Mouse (Mus musculus) limb, embryonic 12.5 days (tissue): ENCODE data around the gene Rps13. TPM values are rescaled to one million over a fixed set of nuclear protein-coding genes. Genes with fewer than 3 reads are reported as not detected.
"Not testable (repeated sequence)": the region's sequence is repeated elsewhere in the genome, so short reads cannot be mapped to it uniquely, and the experiment has no call there.

Experiments
- ATAC-seq: fragments of 200-750 bp; cut with Nextera tagmentation; 2 replicates; pipeline ENCODE4 v1.8.0; 2017; ENCODE audit warnings: low read depth, moderate TSS enrichment; ENCODE audit not compliant: insufficient number of reproducible peaks, insufficient read depth, low FRiP score, low TSS enrichment
- H3K27ac ChIP-seq: fragments of 300-500 bp; sonication (generic); 2 replicates; pipeline ENCODE4 v1.5.1; 2016; ENCODE audit warnings: mild to moderate bottlenecking, moderate library complexity
- H3K27me3 ChIP-seq: fragments of 300-500 bp; sonication (generic); 2 replicates; pipeline ENCODE4 v1.6.1; 2016; ENCODE audit warnings: mild to moderate bottlenecking, moderate library complexity
- H3K36me3 ChIP-seq: fragments of 300-500 bp; sonication (generic); 2 replicates; pipeline ENCODE4 v1.6.1; 2016; ENCODE audit warnings: mild to moderate bottlenecking, moderate library complexity
- H3K4me1 ChIP-seq: fragments of 300-500 bp; sonication (generic); replicated peaks from 2 replicates; pipeline ENCODE4 v1.6.1; 2016
- H3K4me2 ChIP-seq: fragments of 300-500 bp; sonication (generic); 2 replicates; pipeline ENCODE4 v1.6.1; 2016; ENCODE audit warnings: mild to moderate bottlenecking, moderate library complexity
- H3K4me3 ChIP-seq: fragments of 300-500 bp; sonication (generic); replicated peaks from 2 replicates; pipeline ENCODE4 v1.5.1; 2016; ENCODE audit warnings: mild to moderate bottlenecking
- H3K9ac ChIP-seq: fragments of 300-500 bp; sonication (generic); replicated peaks from 2 replicates; pipeline ENCODE4 v1.6.1; 2016; ENCODE audit warnings: mild to moderate bottlenecking, moderate library complexity
- H3K9me3 ChIP-seq: fragments of 300-500 bp; sonication (generic); 2 replicates; pipeline ENCODE4 v1.6.1; 2016; ENCODE audit warnings: mild to moderate bottlenecking, moderate library complexity
- WGBS: fragments of 180-500 bp; shearing (Covaris S2); methylation state at CpG from one replicate; pipeline ENCODE4 v1.1.7; 2016; 5-methylcytosine and 5-hydroxymethylcytosine counted together
- polyA plus RNA-seq: library from polyadenylated mRNA; unstranded; fragments of >200 nt; fragmentation: Nextera tagmentation; extraction: Ambion mirVana; gene quantifications from 2 replicates; pipeline ENCODE4 v1.2.1, GENCODE M21; 2016

Rps13 gene
- polyA plus RNA-seq, result 859 and 893 TPM in 2 replicates

DNA sequence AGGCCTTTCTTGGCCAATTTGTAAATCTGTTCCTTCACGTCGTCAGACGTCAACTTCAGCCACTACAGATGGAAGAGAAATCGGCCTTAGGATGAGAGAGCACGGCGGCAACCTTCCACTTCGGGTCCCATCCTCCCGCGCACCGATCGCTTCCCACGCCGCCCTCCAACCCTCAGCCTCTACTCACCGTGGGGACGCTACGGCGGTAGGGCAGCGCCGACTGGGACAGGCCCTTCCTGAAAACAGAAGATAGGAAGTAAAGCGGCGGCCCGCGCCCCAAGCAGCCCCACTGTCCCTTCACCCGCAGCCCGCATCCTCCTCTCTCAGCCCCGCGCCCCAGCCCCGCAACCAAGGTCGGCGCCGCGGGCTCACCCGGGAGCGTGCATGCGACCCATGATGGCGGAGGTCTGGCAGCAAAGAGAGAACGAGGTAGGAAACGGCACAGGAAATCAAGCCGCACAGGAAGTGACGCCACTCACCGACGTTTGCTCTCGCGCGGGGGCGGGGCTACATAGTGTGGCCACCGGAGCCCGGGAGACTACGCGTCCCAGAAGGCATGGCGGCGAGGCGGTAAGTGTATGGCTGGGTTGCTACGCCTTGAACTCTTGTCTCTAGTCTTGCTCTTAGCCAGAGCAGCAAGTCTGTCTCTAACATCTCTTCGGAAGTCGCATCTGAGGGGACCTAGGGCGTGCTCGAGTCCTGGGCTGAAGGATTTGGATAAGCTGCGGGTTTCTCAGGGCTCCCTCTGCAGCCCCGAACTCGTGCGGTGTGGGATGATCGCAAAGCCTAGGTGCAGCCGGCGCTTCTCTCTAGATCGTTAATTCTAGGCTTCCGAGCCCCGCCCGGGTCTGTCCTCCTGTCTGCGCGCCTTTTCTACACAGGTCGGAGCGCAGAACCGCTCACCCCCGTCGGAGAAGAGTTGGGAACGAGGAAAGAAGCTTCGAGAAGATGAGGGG lies at the start of gene Rps13:
TSS of gene Rps13 (minus strand) at position 483 of the 956 bp plus-strand sequence.
- peak within 1 kb of the TSS; percentile 84 for H3K27ac ChIP-seq
- H3K27me3 ChIP-seq, result no peaks in the 10 kb centered on the region
- H3K4me2 ChIP-seq, result peak within 1 kb of the TSS; percentile 62
- H3K36me3 ChIP-seq, result peaks cover 40% of the 10 kb centered on the region
- H3K4me1 ChIP-seq, result peaks cover 8% of the 10 kb centered on the region
- H3K4me3 ChIP-seq, result peak within 1 kb of the TSS; percentile 84
- WGBS, result under 1% methylated on average over 78 of the region's 78 CpGs
- peak within 1 kb of the TSS; percentile 92 for H3K9ac ChIP-seq
- no peaks in the 10 kb centered on the region for H3K9me3 ChIP-seq
- ATAC-seq, result peak; percentile 97

GRCm38 (mm10) chr7:116379181-116379580 lies 45.2 kb upstream of the Rps13 start:
- H3K4me1 ChIP-seq, H3K9ac ChIP-seq, H3K27me3 ChIP-seq, ATAC-seq, H3K4me2 ChIP-seq, H3K4me3 ChIP-seq, H3K9me3 ChIP-seq, H3K27ac ChIP-seq: not testable (repeated sequence)
- WGBS, result 89% methylated on average over 6 of the region's 6 CpGs
- peaks cover 51% of the 10 kb centered on the region for H3K36me3 ChIP-seq

- no peak overlapping the region for H3K27ac ChIP-seq
- H3K9me3 ChIP-seq, result no peaks in the 10 kb centered on the region
- H3K4me1 ChIP-seq, result no peaks in the 10 kb centered on the region
- peaks cover 44% of the 10 kb centered on the region for H3K36me3 ChIP-seq
- no peaks in the 10 kb centered on the region for H3K27me3 ChIP-seq
- H3K9ac ChIP-seq, result no peak overlapping the region
- no peak overlapping the region for H3K4me3 ChIP-seq
- H3K4me2 ChIP-seq, result no peak overlapping the region
- no peak for ATAC-seq
- WGBS, result 87% methylated on average over 1 of the region's 1 CpGs
Observed at GRCm38 (mm10) chr7:116374284-116374683, 40.3 kb upstream of the Rps13 start.

GRCm38 (mm10) chr7:116336226-116336625 lies 2.2 kb upstream of the Rps13 start:
- Histone ChIP-seq H3K27ac (no peak overlapping the region), H3K4me2 (no peak overlapping the region), H3K9ac (no peak overlapping the region), H3K4me3 (no peak overlapping the region), H3K27me3 (no peaks in the 10 kb centered on the region), H3K9me3 (no peaks in the 10 kb centered on the region), H3K36me3 (peaks cover 38% of the 10 kb centered on the region), H3K4me1 (peaks cover 8% of the 10 kb centered on the region)
- ATAC-seq, result no peak
- 76% methylated on average over 1 of the region's 1 CpGs for WGBS

DNA sequence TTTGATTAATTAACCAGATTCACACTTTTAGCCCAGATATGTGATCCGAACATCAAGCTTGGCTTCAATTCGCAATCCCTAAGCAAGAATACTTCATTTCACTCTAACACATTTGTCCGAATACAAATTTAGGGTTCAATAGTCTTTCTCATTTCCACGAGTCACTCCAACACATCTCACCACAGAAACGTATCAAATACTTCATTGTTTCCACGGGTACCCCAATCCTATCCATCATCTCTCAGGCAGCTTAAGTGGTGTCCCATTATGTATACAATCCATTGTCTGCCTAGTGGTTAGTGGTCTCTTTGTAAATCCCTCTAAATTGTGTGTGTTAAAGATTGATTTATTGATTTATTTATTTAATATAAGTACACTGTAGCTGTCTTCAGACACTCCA lies 1.1 kb upstream of the Rps13 start:
- H3K4me3 ChIP-seq, result peak overlapping the region; percentile 84; the same call in 1 of the 2 replicates
- H3K27ac ChIP-seq, result no peak overlapping the region
- peak overlapping the region; percentile 62 for H3K4me2 ChIP-seq
- 82% methylated on average over 6 of the region's 6 CpGs for WGBS
- no peaks in the 10 kb centered on the region for H3K9me3 ChIP-seq
- no peak overlapping the region for H3K9ac ChIP-seq
- peaks cover 8% of the 10 kb centered on the region for H3K4me1 ChIP-seq
- no peak for ATAC-seq
- H3K27me3 ChIP-seq, result no peaks in the 10 kb centered on the region
- peaks cover 41% of the 10 kb centered on the region for H3K36me3 ChIP-seq

DNA sequence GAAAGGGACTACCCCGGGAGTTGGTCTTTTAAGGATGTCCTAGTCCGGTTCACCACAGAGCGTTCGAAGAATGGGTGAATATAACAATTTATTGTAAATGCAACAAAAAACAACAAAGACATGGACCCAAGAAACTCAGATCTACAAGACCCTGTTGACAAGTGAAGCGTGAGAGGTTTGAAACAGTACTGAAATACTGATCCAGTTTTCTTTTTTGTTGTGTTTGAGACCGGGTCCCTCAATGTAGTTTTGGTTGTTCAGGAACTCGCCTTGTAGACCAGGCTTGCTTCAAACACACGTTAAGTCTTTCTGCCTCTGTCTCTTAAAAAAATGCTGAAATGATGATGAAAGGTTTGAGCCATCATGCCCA lies 659 bp upstream of the Rps13 start:
- Histone ChIP-seq H3K4me3 (peak overlapping the region; percentile 84), H3K4me1 (peaks cover 8% of the 10 kb centered on the region), H3K9me3 (no peaks in the 10 kb centered on the region), H3K4me2 (peak overlapping the region; percentile 62), H3K9ac (peak overlapping the region; percentile 92), H3K36me3 (peaks cover 41% of the 10 kb centered on the region), H3K27ac (peak overlapping the region; percentile 84), H3K27me3 (no peaks in the 10 kb centered on the region)
- ATAC-seq, result no peak
- WGBS, result 21% methylated on average over 8 of the region's 8 CpGs

DNA sequence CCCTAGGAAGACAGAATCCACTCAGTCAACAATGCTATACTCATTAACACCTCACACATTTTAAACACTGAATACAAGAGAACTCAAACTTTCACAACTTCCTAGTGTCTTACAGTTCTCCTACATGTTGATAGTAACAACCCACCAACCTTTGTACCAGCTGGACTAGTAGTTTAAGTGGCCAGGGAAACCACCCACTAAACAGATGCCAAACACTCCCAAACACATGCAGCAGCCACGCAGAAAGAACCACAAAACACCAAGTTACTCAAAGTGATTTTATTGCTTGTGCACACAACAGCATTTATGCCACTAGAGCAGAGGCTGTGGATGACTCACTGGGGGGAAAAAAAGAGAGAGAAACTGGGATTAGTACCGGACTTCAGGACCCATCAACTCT lies 2.7 kb downstream of the Rps13 start:
- no peak overlapping the region for H3K9ac ChIP-seq
- no peak overlapping the region for H3K4me2 ChIP-seq
- 91% methylated on average over 2 of the region's 2 CpGs for WGBS
- H3K9me3 ChIP-seq, result no peaks in the 10 kb centered on the region
- H3K4me3 ChIP-seq, result no peak overlapping the region
- H3K36me3 ChIP-seq, result peaks cover 50% of the 10 kb centered on the region
- no peaks in the 10 kb centered on the region for H3K27me3 ChIP-seq
- no peak for ATAC-seq
- H3K4me1 ChIP-seq, result peaks cover 8% of the 10 kb centered on the region
- no peak overlapping the region for H3K27ac ChIP-seq

DNA sequence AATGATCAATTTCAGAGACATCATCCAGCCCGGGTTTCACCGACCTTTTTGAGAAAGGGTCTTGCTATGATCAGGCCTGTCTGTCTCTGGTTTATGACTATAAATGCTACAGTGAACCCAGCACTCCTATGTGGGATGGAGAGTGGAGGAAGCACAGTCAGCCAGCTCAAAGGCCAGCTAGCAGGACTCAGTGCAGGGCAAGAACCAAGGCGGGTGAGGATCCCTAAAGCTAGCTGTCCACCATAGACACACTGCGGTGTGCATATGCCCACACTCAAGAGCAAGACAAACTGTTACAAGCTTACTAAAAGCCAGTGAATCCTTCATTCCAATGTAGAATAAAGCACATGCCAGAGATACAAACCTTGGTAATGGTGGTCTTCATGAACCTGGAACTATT lies 4.1 kb downstream of the Rps13 start:
- no peak for ATAC-seq
- Histone ChIP-seq H3K36me3 (peaks cover 50% of the 10 kb centered on the region), H3K4me2 (no peak overlapping the region), H3K9me3 (no peaks in the 10 kb centered on the region), H3K27me3 (no peaks in the 10 kb centered on the region), H3K4me1 (peaks cover 8% of the 10 kb centered on the region), H3K9ac (no peak overlapping the region), H3K4me3 (no peak overlapping the region), H3K27ac (no peak overlapping the region)
- WGBS, result 92% methylated on average over 4 of the region's 4 CpGs

GRCm38 (mm10) chr7:116328777-116329176 lies 5.2 kb downstream of the Rps13 start:
- Histone ChIP-seq H3K4me1 (peaks cover 8% of the 10 kb centered on the region), H3K36me3 (peaks cover 50% of the 10 kb centered on the region), H3K27me3 (no peaks in the 10 kb centered on the region), H3K4me3 (no peak overlapping the region), H3K9ac (no peak overlapping the region), H3K9me3 (no peaks in the 10 kb centered on the region), H3K27ac (no peak overlapping the region), H3K4me2 (no peak overlapping the region)
- ATAC-seq, result no peak
- WGBS, result 74% methylated on average over 7 of the region's 7 CpGs

- H3K36me3 ChIP-seq, result peaks cover 50% of the 10 kb centered on the region
- H3K4me1 ChIP-seq, result peaks cover 5% of the 10 kb centered on the region
- no peak overlapping the region for H3K27ac ChIP-seq
- WGBS, result 92% methylated on average over 5 of the region's 5 CpGs
- no peak overlapping the region for H3K9ac ChIP-seq
- no peaks in the 10 kb centered on the region for H3K27me3 ChIP-seq
- no peak for ATAC-seq
- H3K9me3 ChIP-seq, result no peaks in the 10 kb centered on the region
- H3K4me2 ChIP-seq, result no peak overlapping the region
- no peak overlapping the region for H3K4me3 ChIP-seq
Observed at GRCm38 (mm10) chr7:116327901-116328300, 6.1 kb downstream of the Rps13 start.

DNA sequence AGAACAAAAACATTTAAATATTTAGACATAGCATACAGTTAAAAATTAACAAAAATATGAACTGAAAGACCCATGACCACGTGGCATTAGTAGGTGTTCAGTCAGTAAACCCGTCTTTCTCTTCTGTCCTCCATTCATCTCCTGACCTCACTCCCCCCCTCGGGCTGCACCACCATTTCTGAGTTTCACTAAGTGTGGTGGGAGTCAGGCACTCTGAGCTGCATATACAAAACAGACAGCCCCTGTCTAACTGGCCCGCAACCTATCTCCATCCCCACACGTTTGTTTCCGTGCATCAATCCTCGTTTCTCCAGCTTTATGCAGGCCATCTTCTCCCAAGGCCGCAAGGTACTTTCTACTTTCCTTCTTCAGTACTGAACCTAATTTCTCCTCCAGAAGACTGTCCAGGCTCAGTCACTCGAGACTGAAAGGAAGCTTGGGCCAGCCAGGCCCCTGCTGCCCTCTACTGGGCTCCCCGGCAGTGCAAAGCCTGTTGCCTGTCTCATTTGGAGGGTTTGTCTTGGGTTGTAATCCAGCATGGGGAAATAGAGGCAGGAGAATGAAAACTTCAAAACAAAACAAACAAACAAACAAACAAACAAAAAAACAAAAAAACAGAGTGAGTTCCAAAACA lies 10.5 kb downstream of the Rps13 start:
- Histone ChIP-seq H3K36me3 (peaks cover 7% of the 10 kb centered on the region; the same call in 1 of the 2 replicates), H3K9ac (no peak overlapping the region), H3K4me2 (no peak overlapping the region), H3K4me3 (no peak overlapping the region), H3K27me3 (no peaks in the 10 kb centered on the region), H3K4me1 (no peaks in the 10 kb centered on the region), H3K27ac (no peak overlapping the region), H3K9me3 (no peaks in the 10 kb centered on the region)
- no peak for ATAC-seq
- WGBS, result 36% methylated on average over 10 of the region's 10 CpGs
